Mouse (Mus musculus): Measurements from ENCODE around the gene Anln. TPM values are rescaled to one million over a fixed set of nuclear protein-coding genes. Genes with fewer than 3 reads are reported as not detected.

Anln gene
- polyA plus RNA-seq, 1 experiment from 2014 or later = 49.6 TPM

DNA sequence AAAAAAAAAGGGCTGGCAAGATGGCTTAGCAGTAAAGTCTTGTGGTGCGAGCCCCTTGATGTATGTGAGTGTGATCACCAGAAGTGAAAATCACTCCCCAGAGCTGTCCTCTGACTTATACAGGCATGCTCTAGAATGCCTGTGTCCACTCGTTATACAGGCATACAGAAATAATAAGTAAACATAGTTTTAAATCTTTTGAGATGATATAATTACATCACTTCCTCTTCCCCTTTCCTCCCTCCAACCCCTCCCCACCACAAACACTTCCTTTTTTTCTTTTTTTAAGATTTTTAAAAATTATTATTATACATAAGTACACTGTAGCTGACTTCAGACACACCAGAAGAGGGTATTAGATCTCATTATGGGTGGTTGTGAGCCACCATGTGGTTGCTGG, 5.7 kb upstream of the Anln start:
- no peak for ATAC-seq (replicated peaks; ENCODE audit: low FRiP score)
- Histone ChIP-seq H3K4me3 (replicated peaks) (no peak overlapping the region), H3K9me3 (replicated peaks) (no peaks in the 10 kb centered on the region), H3K36me3 (no peaks in the 10 kb centered on the region), H3K9ac (no peak overlapping the region), H3K4me2 (no peak overlapping the region), H3K4me1 (no peaks in the 10 kb centered on the region), H3K27me3 (no peaks in the 10 kb centered on the region), H3K27ac (no peak overlapping the region)
- WGBS = 81% methylated on average over 2 of the region's 2 CpGs

DNA sequence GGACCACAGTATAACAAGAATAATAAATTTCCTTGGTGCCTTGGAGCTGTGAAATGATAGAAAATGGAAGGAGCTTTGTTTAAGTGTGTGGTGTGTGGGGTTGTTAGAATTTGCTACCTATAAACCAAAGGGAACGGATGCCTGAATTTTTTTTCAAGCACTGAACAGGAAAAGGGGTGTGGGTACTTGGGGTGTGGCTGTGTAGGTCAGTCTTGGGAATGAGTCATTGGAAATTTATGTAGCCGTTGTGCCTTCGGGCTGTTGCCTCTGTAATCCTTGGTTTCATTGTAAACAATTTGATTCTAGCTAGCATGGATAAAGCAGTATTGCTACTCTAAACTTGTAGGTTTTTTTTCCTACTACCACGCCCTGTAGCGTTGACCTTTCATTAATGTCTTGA, 1.4 kb upstream of the Anln start:
- 81% methylated on average over 5 of the region's 5 CpGs for WGBS
- no peaks in the 10 kb centered on the region for H3K27me3 ChIP-seq
- no peak for ATAC-seq (replicated peaks; ENCODE audit: low FRiP score)
- H3K36me3 ChIP-seq = no peaks in the 10 kb centered on the region
- H3K4me3 ChIP-seq (replicated peaks) = no peak overlapping the region
- H3K27ac ChIP-seq = no peak overlapping the region
- H3K9ac ChIP-seq = no peak overlapping the region
- H3K9me3 ChIP-seq (replicated peaks) = no peaks in the 10 kb centered on the region
- H3K4me2 ChIP-seq = no peak overlapping the region
- peaks cover 22% of the 10 kb centered on the region for H3K4me1 ChIP-seq

- H3K4me3 ChIP-seq (replicated peaks) = peak overlapping the region; percentile 87
- WGBS = 63% methylated on average over 6 of the region's 6 CpGs
These were observed 803 bp upstream of the Anln start for GRCm38 (mm10) chr9:22389736-22390245.

GRCm38 (mm10) chr9:22388401-22388980, 497 bp downstream of the Anln start:
- H3K4me3 ChIP-seq (replicated peaks) = peak overlapping the region; percentile 87
- H3K9me3 ChIP-seq (replicated peaks) = no peaks in the 10 kb centered on the region
- WGBS = under 1% methylated on average over 41 of the region's 41 CpGs
- peaks cover 22% of the 10 kb centered on the region for H3K4me1 ChIP-seq
- 0 out of 2 replicates have a peak, but pooled peaks cover under 1% of the 10 kb centered on the region for H3K36me3 ChIP-seq
- H3K27ac ChIP-seq = peak overlapping the region; percentile 95
- peak overlapping the region; percentile 79 for H3K9ac ChIP-seq
- ATAC-seq (replicated peaks; ENCODE audit: low FRiP score) = peak; percentile 78
- no peaks in the 10 kb centered on the region for H3K27me3 ChIP-seq
- H3K4me2 ChIP-seq = peak overlapping the region; percentile 82

More at GRCm38 (mm10) chr9:22389736-22390245, 803 bp upstream of the Anln start:
- H3K27me3 ChIP-seq = no peaks in the 10 kb centered on the region
- no peak for ATAC-seq (replicated peaks; ENCODE audit: low FRiP score)
- peak overlapping the region; percentile 82 for H3K4me2 ChIP-seq
- H3K4me1 ChIP-seq = peaks cover 22% of the 10 kb centered on the region
- H3K9ac ChIP-seq = no peak overlapping the region
- no peaks in the 10 kb centered on the region for H3K9me3 ChIP-seq (replicated peaks)
- peak overlapping the region; percentile 95 for H3K27ac ChIP-seq
- no peaks in the 10 kb centered on the region for H3K36me3 ChIP-seq

DNA sequence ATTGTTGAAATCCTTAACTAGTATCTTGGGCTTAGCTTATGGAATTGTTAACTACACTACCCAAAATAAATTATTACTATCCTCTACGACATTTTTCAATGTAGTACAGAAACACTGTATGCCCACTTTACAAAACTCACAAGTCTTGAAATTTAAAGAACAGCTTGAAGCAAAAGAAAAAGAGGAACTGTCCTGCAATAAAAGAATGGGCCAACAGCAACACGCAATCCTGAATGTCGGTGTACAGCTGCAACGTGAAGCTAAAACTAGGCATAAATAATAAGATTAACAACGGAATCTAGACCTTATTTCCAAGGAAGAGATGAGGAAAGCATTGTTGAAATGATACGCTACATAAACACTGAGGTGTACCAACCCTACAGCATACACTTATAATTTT, 1.1 kb downstream of the Anln start:
- no peak for ATAC-seq (replicated peaks; ENCODE audit: low FRiP score)
- Histone ChIP-seq H3K27me3 (no peaks in the 10 kb centered on the region), H3K4me3 (replicated peaks) (peak overlapping the region; percentile 87), H3K9ac (peak overlapping the region; percentile 79; the same call in 1 of the 2 replicates), H3K36me3 (peaks cover 6% of the 10 kb centered on the region; the same call in 1 of the 2 replicates), H3K9me3 (replicated peaks) (no peaks in the 10 kb centered on the region), H3K27ac (peak overlapping the region; percentile 95; the same call in 1 of the 2 replicates), H3K4me1 (peaks cover 22% of the 10 kb centered on the region), H3K4me2 (peak overlapping the region; percentile 82)
- WGBS = 15% methylated on average over 6 of the region's 6 CpGs

DNA sequence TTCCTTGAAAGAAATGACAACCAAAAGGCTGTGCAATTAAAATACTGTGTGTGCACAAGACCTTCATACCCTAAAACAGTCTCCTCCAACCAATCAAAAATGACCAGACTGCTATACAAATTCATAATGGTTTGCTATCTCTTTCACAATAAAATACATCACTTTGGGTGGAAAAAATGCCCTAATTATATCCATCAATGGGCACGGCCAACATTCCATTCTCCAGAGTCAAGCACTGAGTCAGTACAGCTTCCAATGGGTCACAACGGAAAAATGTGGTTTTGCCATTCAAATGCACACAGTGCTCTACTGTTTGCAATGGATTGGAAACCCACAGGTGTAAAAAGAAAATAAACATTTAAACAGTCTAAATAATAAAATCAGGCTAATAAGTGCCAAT, 3.1 kb downstream of the Anln start:
- ATAC-seq (replicated peaks; ENCODE audit: low FRiP score) = no peak
- H3K36me3 ChIP-seq = peaks cover 25% of the 10 kb centered on the region
- no peaks in the 10 kb centered on the region for H3K9me3 ChIP-seq (replicated peaks)
- no peak overlapping the region for H3K27ac ChIP-seq
- no peak overlapping the region for H3K9ac ChIP-seq
- H3K4me3 ChIP-seq (replicated peaks) = no peak overlapping the region
- 74% methylated on average over 2 of the region's 2 CpGs for WGBS
- H3K4me2 ChIP-seq = no peak overlapping the region
- no peaks in the 10 kb centered on the region for H3K27me3 ChIP-seq
- H3K4me1 ChIP-seq = peaks cover 22% of the 10 kb centered on the region

DNA sequence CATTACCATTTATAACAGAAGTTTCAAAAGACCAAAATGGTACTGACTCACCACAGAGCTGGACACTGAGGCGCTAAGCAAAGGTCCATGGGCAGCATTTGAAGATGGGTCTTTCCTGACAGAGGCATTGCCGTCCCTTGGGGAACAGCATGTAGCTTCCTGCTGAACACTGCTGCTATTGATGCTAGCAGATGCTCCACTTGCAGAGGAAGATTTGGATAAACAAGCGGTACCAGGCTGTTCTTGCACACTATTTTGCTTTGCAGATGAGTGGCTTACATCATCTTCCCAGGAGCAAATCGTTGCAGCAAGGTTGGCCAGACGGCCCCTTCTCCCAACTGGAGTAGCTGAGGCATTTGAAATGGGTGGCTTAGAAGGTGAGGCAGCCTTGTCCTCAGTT, 12.9 kb downstream of the Anln start:
- no peak for ATAC-seq (replicated peaks; ENCODE audit: low FRiP score)
- WGBS = 88% methylated on average over 5 of the region's 5 CpGs
- peaks cover 88% of the 10 kb centered on the region for H3K36me3 ChIP-seq
- H3K4me2 ChIP-seq = no peak overlapping the region
- no peak overlapping the region for H3K9ac ChIP-seq
- no peak overlapping the region for H3K27ac ChIP-seq
- no peaks in the 10 kb centered on the region for H3K4me1 ChIP-seq
- H3K9me3 ChIP-seq (replicated peaks) = 0 out of 2 replicates have a peak, but pooled peaks cover 3% of the 10 kb centered on the region
- no peak overlapping the region for H3K4me3 ChIP-seq (replicated peaks)
- H3K27me3 ChIP-seq = no peaks in the 10 kb centered on the region

- Histone ChIP-seq H3K4me1 (no peaks in the 10 kb centered on the region), H3K27ac (no peak overlapping the region), H3K27me3 (no peaks in the 10 kb centered on the region), H3K4me2 (no peak overlapping the region), H3K9ac (no peak overlapping the region), H3K36me3 (peaks cover 88% of the 10 kb centered on the region), H3K4me3 (replicated peaks) (no peak overlapping the region), H3K9me3 (replicated peaks) (no peaks in the 10 kb centered on the region)
- ATAC-seq (replicated peaks; ENCODE audit: low FRiP score) = no peak
- WGBS = 94% methylated on average over 4 of the region's 4 CpGs
These were observed 16.2 kb downstream of the Anln start for GRCm38 (mm10) chr9:22372760-22373159.

DNA sequence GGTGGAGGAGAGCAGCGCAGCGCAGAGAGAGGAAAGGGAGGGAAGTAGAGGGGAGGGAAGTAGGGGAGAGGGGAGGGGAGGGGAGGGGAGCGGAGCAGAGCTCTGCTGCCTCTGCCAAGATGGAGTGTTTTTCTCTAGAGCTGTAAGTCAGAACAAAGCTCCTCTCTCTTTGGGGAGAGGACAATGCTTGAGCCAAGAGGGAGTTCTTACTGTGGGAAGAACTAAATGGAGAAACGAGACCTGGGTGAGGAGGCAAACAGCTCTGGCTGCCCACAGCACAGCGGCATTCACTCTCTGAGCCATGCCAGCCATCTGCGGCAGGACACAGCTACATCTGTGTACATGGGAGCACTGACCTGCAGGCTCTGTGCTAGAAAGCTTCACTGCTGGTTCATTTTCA, 21.0 kb downstream of the Anln start:
- H3K9me3 ChIP-seq (replicated peaks) = no peaks in the 10 kb centered on the region
- WGBS = 80% methylated on average over 6 of the region's 6 CpGs
- H3K27ac ChIP-seq = no peak overlapping the region
- no peak overlapping the region for H3K9ac ChIP-seq
- no peaks in the 10 kb centered on the region for H3K4me1 ChIP-seq
- H3K4me3 ChIP-seq (replicated peaks) = no peak overlapping the region
- no peaks in the 10 kb centered on the region for H3K27me3 ChIP-seq
- H3K36me3 ChIP-seq = peaks cover 90% of the 10 kb centered on the region
- no peak for ATAC-seq (replicated peaks; ENCODE audit: low FRiP score)
- H3K4me2 ChIP-seq = no peak overlapping the region

- Histone ChIP-seq H3K9me3 (replicated peaks) (no peaks in the 10 kb centered on the region), H3K4me2 (no peak overlapping the region), H3K36me3 (peaks cover 88% of the 10 kb centered on the region), H3K4me1 (no peaks in the 10 kb centered on the region), H3K4me3 (replicated peaks) (no peak overlapping the region), H3K9ac (no peak overlapping the region), H3K27me3 (no peaks in the 10 kb centered on the region), H3K27ac (no peak overlapping the region)
- no peak for ATAC-seq (replicated peaks; ENCODE audit: low FRiP score)
- WGBS = 94% methylated on average over 10 of the region's 10 CpGs
These were observed 22.4 kb downstream of the Anln start for GRCm38 (mm10) chr9:22366621-22367020.

DNA sequence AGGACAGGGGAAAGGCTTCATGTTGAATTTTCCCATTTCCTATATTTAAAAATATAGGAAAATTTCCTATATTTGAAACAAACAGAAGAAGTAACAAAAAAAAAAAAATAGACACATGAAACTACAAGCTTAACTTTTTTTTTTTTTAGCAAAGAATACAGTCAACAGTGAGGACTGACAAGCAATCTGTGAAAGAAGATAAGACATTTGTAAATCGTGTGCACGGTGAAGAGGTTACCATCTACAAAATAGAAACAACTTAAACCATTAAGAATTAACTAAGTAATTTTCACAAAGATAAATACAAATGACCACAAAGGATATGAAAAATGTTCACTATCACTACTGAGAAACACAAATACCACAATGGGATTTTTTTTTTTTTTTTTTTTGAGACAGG, 22.8 kb downstream of the Anln start:
- Histone ChIP-seq H3K4me2 (no peak overlapping the region), H3K9ac (no peak overlapping the region), H3K36me3 (peaks cover 88% of the 10 kb centered on the region), H3K27me3 (no peaks in the 10 kb centered on the region), H3K4me1 (no peaks in the 10 kb centered on the region), H3K4me3 (replicated peaks) (no peak overlapping the region), H3K27ac (no peak overlapping the region), H3K9me3 (replicated peaks) (no peaks in the 10 kb centered on the region)
- WGBS = 95% methylated on average over 2 of the region's 2 CpGs
- ATAC-seq (replicated peaks; ENCODE audit: low FRiP score) = no peak

DNA sequence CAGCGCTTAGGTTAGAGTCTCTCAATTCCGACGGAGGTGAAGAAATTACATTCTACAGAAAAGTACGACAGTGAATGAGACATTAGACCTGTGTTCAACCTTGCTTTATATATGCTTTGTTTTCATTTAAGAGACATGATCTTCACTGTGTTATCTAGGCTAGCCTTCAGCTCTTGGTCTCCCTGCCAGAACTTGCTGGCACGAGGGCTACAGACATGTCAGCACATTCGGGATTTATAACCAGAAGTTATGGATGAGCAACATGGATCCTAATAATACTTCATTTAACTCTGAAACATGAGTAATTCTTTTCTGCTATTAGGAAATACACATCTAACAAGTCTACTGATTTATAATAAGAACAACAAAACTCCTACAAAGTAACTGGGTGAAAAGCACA, 28.1 kb downstream of the Anln start:
- WGBS = 86% methylated on average over 6 of the region's 6 CpGs
- H3K9me3 ChIP-seq (replicated peaks) = no peaks in the 10 kb centered on the region
- H3K27ac ChIP-seq = no peak overlapping the region
- H3K4me3 ChIP-seq (replicated peaks) = no peak overlapping the region
- no peak overlapping the region for H3K9ac ChIP-seq
- no peak overlapping the region for H3K4me2 ChIP-seq
- peaks cover 93% of the 10 kb centered on the region for H3K36me3 ChIP-seq
- no peaks in the 10 kb centered on the region for H3K27me3 ChIP-seq
- no peaks in the 10 kb centered on the region for H3K4me1 ChIP-seq
- no peak for ATAC-seq (replicated peaks; ENCODE audit: low FRiP score)

- Histone ChIP-seq H3K36me3 (peaks cover 86% of the 10 kb centered on the region), H3K9me3 (replicated peaks) (no peaks in the 10 kb centered on the region), H3K4me1 (no peaks in the 10 kb centered on the region), H3K27me3 (no peaks in the 10 kb centered on the region), H3K9ac (no peak overlapping the region), H3K4me3 (replicated peaks) (no peak overlapping the region), H3K27ac (no peak overlapping the region), H3K4me2 (no peak overlapping the region)
- 90% methylated on average over 3 of the region's 3 CpGs for WGBS
- ATAC-seq (replicated peaks; ENCODE audit: low FRiP score) = no peak
These were observed 33.1 kb downstream of the Anln start for GRCm38 (mm10) chr9:22355919-22356318.
